Mouse (Mus musculus) hindbrain, postnatal 0 days (tissue): ENCODE measurements around the gene Zfp697. TPM values are rescaled to one million over a fixed set of nuclear protein-coding genes. Genes with fewer than 3 reads are reported as not detected.
"Not testable (repeated sequence)": the region's sequence is repeated elsewhere in the genome, so short reads cannot be mapped to it uniquely, and the experiment has no call there.

Experiments
- ATAC-seq: fragments of 200-750 bp; cut with Nextera tagmentation; 2 replicates; pipeline ENCODE4 v1.8.0; 2017; ENCODE audit warnings: mild to moderate bottlenecking, moderate TSS enrichment, moderate library complexity
- DNase-seq: peaks from one replicate; pipeline ENCODE4 v3.0.0-alpha.2; 2015; ENCODE audit warnings: low spot score
- H3K27ac ChIP-seq: fragments of 300-500 bp; sonication (generic); 2 replicates; pipeline ENCODE4 v1.5.1; 2014; ENCODE audit warnings: mild to moderate bottlenecking
- H3K27me3 ChIP-seq: fragments of 300-500 bp; sonication (generic); 2 replicates; pipeline ENCODE4 v1.6.1; 2014; ENCODE audit warnings: low read length, mixed read lengths; ENCODE audit not compliant: insufficient read depth
- H3K36me3 ChIP-seq: fragments of 300-500 bp; sonication (generic); 2 replicates; pipeline ENCODE4 v1.6.1; 2014; ENCODE audit warnings: low read length, mixed read lengths; ENCODE audit not compliant: insufficient read depth
- H3K4me1 ChIP-seq: fragments of 300-500 bp; sonication (generic); 2 replicates; pipeline ENCODE4 v1.6.1; 2014; ENCODE audit warnings: antibody characterized with exemption, low read length, mixed read lengths; ENCODE audit not compliant: insufficient read depth
- H3K4me2 ChIP-seq: fragments of 300-500 bp; sonication (generic); 2 replicates; pipeline ENCODE4 v1.6.1; 2014; ENCODE audit warnings: low read depth, mild to moderate bottlenecking, low read length, moderate library complexity, mixed read lengths
- H3K4me3 ChIP-seq: fragments of 300-500 bp; sonication (generic); 2 replicates; pipeline ENCODE4 v1.5.1; 2014; ENCODE audit warnings: low read length
- H3K9ac ChIP-seq: fragments of 300-500 bp; sonication (generic); replicated peaks from 2 replicates; pipeline ENCODE4 v1.6.1; 2014; ENCODE audit warnings: mild to moderate bottlenecking, low read length, moderate library complexity, mixed read lengths
- H3K9me3 ChIP-seq: fragments of 300-500 bp; sonication (generic); 2 replicates; pipeline ENCODE4 v1.6.1; 2016; ENCODE audit warnings: low read length, mixed read lengths
- WGBS: fragments of 180-500 bp; shearing (Covaris S2); extraction: QIAGEN DNeasy Blood & Tissue Kit; methylation state at CpG from one replicate; pipeline ENCODE4 v1.1.7; 2014; 5-methylcytosine and 5-hydroxymethylcytosine counted together
- polyA plus RNA-seq: library from polyadenylated mRNA; unstranded; fragments of >200 nt; fragmentation: Nextera tagmentation; extraction: Ambion mirVana; gene quantifications from 2 replicates; pipeline ENCODE4 v1.2.1, GENCODE M21; 2015
- total RNA-seq: library from RNA; depleted of rRNA; stranded (reverse); fragments of >200 nt; gene quantifications from 2 replicates; pipeline ENCODE4 v1.2.3, GENCODE M21; 2014

The Zfp697 gene
- total and polyA plus RNA-seq, 2 experiments from 2014 or later: 15.3 to 29.6 TPM

DNA sequence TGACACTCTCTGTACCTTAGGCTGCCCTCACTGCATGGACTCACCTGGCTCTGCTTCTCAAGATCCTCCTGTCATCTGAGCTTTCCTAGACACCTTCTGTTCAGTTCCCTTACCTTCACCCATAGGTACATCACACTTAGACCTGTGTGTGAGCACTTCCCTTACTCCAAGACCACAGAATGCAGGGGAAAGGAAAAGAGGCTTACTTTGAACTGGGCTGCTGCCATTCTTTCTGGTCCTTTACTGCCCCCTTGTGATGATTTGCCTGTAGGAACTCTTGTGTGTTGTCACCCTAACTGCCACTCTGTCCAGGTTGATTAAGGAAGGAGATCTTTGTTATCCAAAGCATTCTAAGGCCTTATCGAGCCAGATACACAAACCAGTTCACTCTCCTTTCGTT, 168.0 kb downstream of the Zfp697 start:
- ATAC-seq: peak; percentile 61; the same call in 1 of the 2 replicates
- H3K27me3 ChIP-seq, H3K9ac ChIP-seq, H3K9me3 ChIP-seq, H3K36me3 ChIP-seq, H3K4me2 ChIP-seq, H3K4me1 ChIP-seq, DNase-seq, H3K4me3 ChIP-seq, H3K27ac ChIP-seq: not testable (repeated sequence)
- no CpG with 5 or more reads among the region's 2 CpGs for WGBS

DNA sequence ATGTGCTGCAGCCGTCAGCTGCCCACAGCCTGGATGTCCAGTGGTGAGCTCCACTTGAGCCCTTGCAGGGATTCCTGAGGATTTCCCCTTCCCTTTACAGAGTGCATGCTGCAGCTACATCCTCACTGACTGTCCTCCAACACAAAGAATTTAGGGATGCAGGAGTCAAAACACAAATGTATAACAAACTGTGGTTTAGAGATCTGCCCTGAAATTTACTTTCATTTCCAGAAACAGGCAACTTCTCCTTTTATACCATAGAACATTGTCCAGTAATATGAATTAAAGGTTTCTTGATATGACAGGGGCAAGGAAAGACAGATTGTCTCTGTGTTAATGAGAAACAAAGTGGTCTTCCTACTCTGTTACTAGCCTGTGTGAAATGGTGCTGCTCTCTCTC, 168.6 kb downstream of the Zfp697 start:
- not testable (repeated sequence) for H3K36me3 ChIP-seq, H3K4me2 ChIP-seq, H3K9ac ChIP-seq, H3K4me1 ChIP-seq, H3K9me3 ChIP-seq, H3K4me3 ChIP-seq, DNase-seq, H3K27me3 ChIP-seq, ATAC-seq, H3K27ac ChIP-seq
- WGBS: no CpG with 5 or more reads among the region's 1 CpGs

- H3K4me1 ChIP-seq, H3K9ac ChIP-seq, H3K36me3 ChIP-seq, H3K27me3 ChIP-seq, H3K27ac ChIP-seq, DNase-seq, H3K9me3 ChIP-seq, H3K4me2 ChIP-seq, ATAC-seq, H3K4me3 ChIP-seq: not testable (repeated sequence)
- no CpG with 5 or more reads among the region's 5 CpGs for WGBS
Observed at GRCm38 (mm10) chr3:98560711-98561110, 178.4 kb downstream of the Zfp697 start.

GRCm38 (mm10) chr3:98563831-98564230, 181.6 kb downstream of the Zfp697 start:
- not testable (repeated sequence) for H3K4me3 ChIP-seq, H3K9me3 ChIP-seq, H3K27ac ChIP-seq, H3K4me2 ChIP-seq, H3K36me3 ChIP-seq, ATAC-seq, H3K27me3 ChIP-seq, H3K9ac ChIP-seq, DNase-seq, H3K4me1 ChIP-seq
- WGBS: no CpG with 5 or more reads among the region's 2 CpGs

DNA sequence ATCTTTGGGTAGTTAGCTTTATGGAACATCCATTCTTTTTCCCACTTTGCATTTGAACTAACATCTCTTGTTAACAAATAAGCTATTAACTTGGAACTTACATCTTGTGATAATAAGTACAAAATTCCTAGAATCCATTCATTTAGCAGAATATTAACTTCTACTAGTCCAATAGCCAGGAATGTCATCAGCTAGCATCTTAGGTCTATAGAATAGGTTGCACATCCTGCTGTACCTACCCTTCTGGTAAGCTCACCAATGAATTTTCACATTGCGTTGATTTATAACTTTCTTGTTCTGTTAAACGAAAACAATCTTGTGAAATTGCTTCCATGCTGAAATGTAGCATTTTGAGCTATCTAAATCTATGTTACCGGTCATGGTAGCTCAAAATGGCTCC, 182.6 kb downstream of the Zfp697 start:
- H3K9ac ChIP-seq, H3K9me3 ChIP-seq, ATAC-seq, H3K4me2 ChIP-seq, H3K36me3 ChIP-seq, H3K27ac ChIP-seq, H3K4me1 ChIP-seq, H3K27me3 ChIP-seq, H3K4me3 ChIP-seq, DNase-seq: not testable (repeated sequence)
- no CpG with 5 or more reads among the region's 3 CpGs for WGBS

GRCm38 (mm10) chr3:98567717-98568116, 185.5 kb downstream of the Zfp697 start:
- not testable (repeated sequence) for H3K9me3 ChIP-seq, H3K27ac ChIP-seq, DNase-seq, H3K36me3 ChIP-seq, H3K4me3 ChIP-seq, H3K27me3 ChIP-seq, H3K4me1 ChIP-seq, H3K4me2 ChIP-seq, H3K9ac ChIP-seq, ATAC-seq
- 78% methylated on average over 2 of the region's 2 CpGs for WGBS

DNA sequence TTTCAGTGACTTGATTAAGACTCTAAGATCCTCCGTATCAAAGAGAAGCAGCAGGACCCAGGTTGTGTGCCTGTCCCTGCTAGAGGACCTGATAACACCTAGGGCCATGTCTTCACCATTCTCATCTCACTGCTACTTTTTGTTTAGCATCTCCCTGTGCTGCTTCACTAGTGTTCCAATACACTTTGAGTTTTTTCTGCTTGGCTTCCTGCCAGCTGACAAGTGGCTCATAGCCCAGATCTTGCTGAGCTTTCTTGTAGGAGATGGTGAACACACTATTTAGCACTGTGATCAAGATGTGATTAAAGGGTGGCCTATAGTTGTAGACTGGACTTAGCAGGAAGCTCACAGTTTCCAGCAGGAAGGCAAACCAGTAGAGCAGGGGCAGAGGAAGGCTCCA, 198.8 kb downstream of the Zfp697 start:
- not testable (repeated sequence) for H3K27ac ChIP-seq, ATAC-seq, H3K4me3 ChIP-seq, H3K9ac ChIP-seq, H3K4me2 ChIP-seq, H3K9me3 ChIP-seq, H3K27me3 ChIP-seq, H3K36me3 ChIP-seq, H3K4me1 ChIP-seq
- 100% methylated on average over 1 of the region's 1 CpGs for WGBS
- DNase-seq: peak; percentile 61

- not testable (repeated sequence) for H3K9me3 ChIP-seq, H3K9ac ChIP-seq, H3K27ac ChIP-seq, DNase-seq, H3K4me3 ChIP-seq, ATAC-seq, H3K4me2 ChIP-seq, H3K36me3 ChIP-seq, H3K4me1 ChIP-seq, H3K27me3 ChIP-seq
- no CpG with 5 or more reads among the region's 1 CpGs for WGBS
Observed at GRCm38 (mm10) chr3:98582202-98582601, 199.9 kb downstream of the Zfp697 start.

- H3K9ac ChIP-seq, ATAC-seq, H3K9me3 ChIP-seq, H3K36me3 ChIP-seq, DNase-seq, H3K27me3 ChIP-seq, H3K4me3 ChIP-seq, H3K4me1 ChIP-seq, H3K4me2 ChIP-seq, H3K27ac ChIP-seq: not testable (repeated sequence)
Observed at GRCm38 (mm10) chr3:98582622-98583021, 200.4 kb downstream of the Zfp697 start.
